Mouse (Mus musculus) lung, adult 2 months (tissue): ENCODE measurements around the gene Thsd7b.

ENCODE experiments used
- CTCF ChIP-seq: fragments of 200-500 bp; IDR thresholded peaks from 2 replicates; pipeline ENCODE4 v1.5.1; 2011; ENCODE audit warnings: mild to moderate bottlenecking, low read length, control low read depth; ENCODE audit not compliant: insufficient read depth
- POLR2A ChIP-seq: fragments of 200-500 bp; IDR thresholded peaks from 2 replicates; pipeline ENCODE4 v1.6.1; 2011; ENCODE audit warnings: low read depth, mild to moderate bottlenecking, control low read depth, low read length, borderline replicate concordance; ENCODE audit errors: extremely low read depth

- TF ChIP-seq POLR2A (no peak), CTCF (no peak)
Measured at GRCm38 (mm10) chr1:129764748-129765147, 491.6 kb downstream of the Thsd7b start.
